Mouse (Mus musculus): ENCODE measurements around the gene Smyd5.

The Smyd5 gene

DNA sequence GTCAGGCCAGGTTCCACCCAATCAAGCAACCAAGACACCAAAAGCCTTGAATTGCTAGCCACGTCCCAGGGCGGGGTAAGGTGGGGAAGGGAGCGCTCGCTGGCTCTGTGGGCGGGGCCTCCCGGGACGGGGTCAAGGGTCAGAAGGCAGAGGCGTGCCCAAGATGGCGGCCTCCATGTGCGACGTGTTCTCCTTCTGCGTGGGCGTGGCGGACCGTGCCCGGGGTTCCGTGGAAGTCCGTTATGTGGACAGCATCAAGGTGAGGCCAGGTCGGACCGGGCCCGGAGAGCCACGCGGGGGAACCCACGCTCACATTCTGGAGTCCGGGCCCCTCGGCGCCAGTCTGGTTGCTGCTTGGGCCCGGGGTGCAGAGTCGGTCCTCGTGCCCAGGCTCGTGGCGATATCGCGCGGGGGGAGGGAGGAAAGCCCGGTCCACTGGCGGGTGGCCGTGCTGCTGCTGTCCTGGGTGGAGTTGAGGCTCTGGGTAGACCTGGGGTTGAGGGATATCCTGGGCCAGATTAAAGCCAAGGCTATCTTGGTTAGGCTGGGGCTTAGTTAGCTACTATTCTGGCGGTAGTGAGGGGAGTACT is at the start of gene Smyd5:
Gene Smyd5 (plus strand): TSS at position 148 of the 590 bp plus-strand sequence.
- DNase-seq (ENCODE audit: low spot score) = peak; percentile 83

DNA sequence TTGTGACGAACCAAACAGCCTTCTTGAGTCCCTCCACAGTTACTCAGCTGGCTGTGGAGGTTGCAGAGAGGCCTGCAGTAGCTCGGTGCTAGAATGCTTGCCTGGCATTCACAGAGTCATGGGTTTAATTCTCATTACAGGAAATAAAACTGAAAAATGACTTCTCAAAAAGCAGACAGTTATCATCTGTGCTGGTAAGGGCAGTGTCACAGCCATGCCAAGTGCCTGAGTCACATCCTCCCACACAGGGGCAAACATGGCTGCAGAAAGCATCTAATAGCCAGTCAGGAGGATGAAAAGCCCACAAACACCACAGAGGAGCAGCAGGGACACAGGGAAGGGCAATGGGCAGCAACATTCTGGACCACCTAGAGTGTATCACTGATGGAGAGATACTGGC is 49.0 kb upstream of the Smyd5 start:
- DNase-seq (ENCODE audit: low spot score) = no peak

DNA sequence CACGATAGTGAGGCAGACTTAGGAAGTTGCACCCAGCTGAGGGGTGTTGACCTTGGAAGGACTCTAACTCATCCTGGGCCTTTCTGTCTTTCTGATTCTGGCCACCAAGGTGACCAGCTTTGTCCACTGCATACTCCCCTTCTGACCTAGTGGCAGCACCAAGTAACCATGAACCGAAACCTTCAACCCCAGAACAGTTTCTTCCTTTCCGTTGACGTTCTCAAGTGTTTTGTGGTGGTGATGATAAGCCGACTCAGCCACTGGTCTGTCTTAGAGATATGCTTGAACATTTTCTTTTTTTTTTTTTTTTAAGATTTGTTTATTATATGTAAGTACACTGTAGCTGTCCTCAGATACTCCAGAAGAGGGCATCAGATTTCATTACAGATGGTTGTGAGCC is 43.2 kb upstream of the Smyd5 start:
- DNase-seq (ENCODE audit: low spot score) = no peak

DNA sequence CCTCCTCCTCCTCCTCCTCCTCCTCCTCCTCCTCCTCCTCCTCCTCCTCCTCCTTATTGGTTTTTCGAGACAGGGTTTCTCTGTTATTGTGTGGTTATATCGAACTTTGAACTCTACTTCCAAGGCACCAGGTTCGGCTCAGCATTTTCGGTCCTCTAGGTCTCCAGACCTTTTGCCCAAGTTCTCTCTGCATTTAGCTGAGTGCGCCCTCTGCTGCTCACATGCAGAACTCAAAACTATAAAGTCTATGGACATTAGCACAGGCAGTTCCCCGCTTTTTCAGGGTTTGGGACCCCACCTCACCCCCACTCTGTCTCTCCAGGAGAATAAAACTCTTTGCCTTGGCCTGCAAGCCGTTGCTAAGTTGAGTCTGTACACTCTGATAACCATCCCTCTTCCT is 40.0 kb upstream of the Smyd5 start:
- peak; percentile 64 for DNase-seq (ENCODE audit: low spot score)

DNA sequence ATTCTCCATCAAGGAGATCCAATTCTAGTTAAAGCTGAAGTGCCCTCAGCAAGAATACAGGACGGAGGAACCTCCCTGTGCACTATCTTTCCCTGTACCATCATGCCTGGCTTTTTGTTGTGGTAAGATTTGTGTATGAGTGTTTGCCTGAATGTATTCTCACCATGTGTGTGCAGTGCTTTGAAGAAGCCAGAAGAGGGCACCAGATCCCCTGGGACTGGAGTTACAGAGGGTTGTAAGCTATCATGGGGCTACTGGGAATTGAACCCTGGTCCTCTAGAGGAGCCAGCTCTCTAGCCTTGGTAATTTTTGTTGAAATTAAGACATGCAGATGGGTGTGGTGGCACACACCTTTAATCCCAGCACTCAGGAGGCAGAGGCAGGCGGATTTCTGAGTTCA is 36.4 kb upstream of the Smyd5 start:
- DNase-seq (ENCODE audit: low spot score) = no peak

DNA sequence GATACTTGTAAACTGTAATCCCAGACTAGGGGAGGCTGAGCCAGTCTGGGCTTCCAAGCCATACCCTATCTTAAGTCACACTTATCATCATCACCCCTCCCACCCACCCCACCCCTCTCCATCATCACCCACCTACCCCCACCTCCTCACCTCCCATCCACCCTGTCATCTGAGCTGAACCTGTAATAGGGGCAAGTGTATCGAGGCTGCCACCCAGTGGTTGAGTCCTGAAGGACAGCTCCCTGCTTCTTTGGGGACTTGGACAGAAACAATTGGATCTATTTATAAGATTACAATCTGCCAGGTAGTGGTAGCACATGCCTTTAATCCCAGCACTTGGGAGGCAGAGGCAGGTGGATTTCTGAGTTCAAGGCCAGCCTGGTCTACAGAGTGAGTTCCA is 34.6 kb upstream of the Smyd5 start:
- DNase-seq (ENCODE audit: low spot score) = no peak

DNA sequence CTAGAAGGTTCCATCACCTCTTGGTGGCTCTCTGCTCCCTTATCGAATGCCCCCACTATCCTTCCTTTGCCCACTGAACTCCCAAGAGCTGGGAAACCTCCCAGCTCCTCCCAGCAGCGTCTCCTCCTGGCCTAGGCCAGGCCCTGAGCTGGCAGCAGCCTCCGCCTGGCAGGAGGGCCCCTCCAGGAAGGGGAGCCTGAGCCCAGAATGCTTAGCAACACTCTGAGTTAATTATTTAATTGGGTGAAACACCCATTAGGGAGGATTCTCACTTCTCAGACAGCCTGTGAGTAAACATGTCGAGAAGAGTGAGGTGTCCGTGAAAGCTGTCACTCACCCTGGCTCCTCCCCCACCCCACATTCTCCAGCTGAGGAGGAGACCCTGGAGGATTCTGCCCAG is 32.1 kb upstream of the Smyd5 start:
- peak; percentile 31 for DNase-seq (ENCODE audit: low spot score)

DNA sequence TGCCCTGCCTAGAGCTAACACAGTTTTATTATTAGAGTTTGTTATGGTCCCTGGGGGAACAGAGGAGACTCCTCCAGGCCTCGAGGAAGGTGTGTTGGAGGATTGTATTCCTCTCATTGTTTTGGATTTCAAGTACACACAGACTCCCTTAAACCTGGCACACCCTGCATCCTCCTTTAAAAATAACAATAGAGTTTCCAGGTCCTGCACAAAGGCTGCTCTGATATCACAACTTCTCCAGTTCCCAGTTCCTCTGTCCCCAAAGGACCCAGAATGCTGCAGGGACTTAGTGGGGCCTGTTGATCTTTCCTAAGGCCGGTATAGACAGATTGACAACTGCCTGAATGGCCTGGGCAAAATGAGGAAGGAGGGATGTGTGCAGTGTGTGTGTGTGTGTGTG is 29.2 kb upstream of the Smyd5 start:
- no peak for DNase-seq (ENCODE audit: low spot score)

DNA sequence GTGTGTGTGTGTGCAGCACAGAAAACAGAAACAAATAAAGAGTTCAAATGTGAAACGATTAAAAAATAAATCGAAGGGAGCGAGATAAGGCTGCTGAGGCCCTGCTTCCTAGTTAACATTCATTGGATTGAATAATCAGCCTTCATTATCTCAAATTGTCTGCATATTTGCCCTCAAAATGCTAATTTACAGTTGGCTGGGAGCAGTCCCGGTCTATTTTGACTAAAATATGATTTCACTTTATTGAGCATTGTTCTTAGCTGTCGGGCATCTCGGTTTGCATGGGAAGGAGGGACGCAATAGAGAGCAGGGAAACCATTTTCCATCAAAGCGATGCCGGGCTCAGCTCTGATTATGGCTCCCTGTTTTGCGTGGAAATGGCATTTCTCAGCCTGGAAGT is 28.8 kb upstream of the Smyd5 start:
- no peak for DNase-seq (ENCODE audit: low spot score)

DNA sequence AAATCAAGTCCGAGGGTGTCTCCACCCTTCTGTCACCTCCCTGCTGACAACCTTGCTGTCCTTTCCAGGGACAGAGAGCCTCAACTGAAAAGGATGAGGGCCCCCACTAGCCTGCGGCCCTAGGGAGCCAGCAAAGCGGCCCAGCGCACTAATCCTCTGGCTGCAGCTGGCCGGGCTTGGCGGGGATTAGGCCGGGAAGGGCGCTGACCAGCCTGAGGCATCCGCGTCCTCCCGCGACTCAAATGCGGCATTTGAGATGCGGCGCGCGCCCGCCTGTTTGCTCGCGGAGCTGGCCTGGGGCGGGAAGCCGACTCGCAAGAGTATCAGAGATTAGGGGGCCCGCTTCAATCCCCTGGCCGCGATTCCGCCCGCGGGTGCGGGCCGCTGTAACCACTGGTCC is 22.8 kb upstream of the Smyd5 start:
- DNase-seq (ENCODE audit: low spot score) = no peak

DNA sequence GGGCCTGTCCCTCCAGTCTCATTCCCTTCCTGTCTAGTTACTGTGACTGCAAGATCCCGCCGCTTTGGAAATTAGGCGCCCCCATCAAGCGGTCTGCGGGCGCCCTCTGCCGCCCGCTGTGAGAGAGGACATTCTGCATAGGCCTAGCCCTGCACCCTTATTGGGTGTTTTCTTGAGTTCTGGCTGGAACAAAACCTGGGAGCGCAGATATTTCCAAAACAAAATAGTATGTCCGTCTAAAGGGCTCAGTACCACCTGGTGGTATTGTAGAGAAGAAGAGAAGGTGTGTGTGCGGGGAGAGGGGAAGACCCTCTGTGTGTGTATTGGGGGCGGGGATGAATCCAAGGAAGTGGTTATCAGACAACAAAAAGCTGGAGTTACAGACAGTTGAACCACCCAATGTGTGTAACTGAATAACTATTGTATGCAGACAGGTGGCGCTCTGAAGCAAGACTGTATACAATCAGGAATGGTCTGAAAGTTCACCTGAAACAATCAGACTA is 21.0 kb upstream of the Smyd5 start:
- peak; percentile 82 for DNase-seq (ENCODE audit: low spot score)

DNA sequence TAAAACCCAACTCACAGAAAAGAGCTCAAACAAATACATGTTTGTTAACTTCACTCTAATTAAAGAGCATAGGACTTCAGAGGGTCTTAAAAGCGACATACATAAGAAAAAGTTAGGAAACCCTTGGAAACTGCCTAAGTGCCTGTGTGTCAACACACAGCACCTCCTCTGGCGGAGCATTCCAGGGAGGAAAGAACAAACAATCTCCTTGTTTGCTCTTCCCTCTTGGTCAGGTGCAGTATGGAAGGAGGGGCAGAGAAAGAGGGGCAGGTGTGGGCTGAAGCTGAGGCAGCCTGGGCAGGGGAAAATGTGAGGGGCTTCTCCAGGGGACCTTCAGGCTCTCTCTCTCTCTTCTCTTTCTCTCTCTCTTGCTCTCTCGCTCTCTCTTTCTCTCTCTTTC is 16.0 kb upstream of the Smyd5 start:
- no peak for DNase-seq (ENCODE audit: low spot score)

DNA sequence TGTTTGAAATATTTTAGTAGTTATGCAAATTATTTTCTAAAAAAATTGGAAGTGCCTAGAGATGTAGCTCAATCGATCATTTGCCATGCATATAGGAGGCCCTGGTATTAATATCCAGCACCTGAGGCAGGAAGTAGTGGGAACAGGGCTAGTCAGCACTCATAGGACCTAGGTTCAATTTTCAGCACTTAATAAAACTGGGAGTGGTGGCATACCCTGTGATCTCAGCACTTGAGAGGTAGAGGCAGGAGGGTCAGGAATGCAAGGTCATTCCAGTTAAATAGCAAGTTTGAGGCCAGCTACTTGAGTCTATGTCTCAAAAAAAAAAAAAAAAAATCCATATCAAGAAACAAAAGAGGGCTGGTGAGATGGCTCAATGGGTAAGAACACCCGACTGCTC is 12.6 kb upstream of the Smyd5 start:
- no peak for DNase-seq (ENCODE audit: low spot score)

DNA sequence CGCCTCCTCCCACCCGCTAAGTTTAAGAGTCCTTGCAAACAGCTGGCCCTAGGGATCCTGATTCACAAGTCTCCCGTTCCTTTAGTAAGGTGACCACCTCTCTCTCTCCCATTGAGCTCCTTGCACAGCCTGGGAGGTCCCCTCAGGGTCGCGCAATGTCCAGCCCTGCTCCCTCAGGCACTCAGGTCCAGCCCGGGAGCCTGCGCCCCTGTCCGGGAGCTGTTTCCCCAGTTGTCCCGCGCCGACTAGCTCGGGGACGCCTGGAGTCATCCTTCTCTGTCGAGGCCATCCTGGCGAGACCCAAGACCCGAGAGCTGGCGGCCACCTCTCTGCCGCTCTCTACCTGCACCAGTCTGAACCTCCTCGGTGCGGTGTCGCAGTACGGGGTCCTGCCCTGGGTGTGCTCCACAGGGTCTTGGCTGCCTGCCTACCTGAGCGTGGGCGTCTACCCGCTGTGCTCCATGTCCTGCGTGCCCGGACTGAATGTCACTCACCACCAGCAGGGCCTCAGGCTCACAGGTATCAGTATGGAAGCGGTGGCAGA is 7.9 kb upstream of the Smyd5 start, which contains the start of gene Noto:
Gene Noto (plus strand): TSS at position 51 of the 544 bp plus-strand sequence.
- DNase-seq (ENCODE audit: low spot score) = no peak

DNA sequence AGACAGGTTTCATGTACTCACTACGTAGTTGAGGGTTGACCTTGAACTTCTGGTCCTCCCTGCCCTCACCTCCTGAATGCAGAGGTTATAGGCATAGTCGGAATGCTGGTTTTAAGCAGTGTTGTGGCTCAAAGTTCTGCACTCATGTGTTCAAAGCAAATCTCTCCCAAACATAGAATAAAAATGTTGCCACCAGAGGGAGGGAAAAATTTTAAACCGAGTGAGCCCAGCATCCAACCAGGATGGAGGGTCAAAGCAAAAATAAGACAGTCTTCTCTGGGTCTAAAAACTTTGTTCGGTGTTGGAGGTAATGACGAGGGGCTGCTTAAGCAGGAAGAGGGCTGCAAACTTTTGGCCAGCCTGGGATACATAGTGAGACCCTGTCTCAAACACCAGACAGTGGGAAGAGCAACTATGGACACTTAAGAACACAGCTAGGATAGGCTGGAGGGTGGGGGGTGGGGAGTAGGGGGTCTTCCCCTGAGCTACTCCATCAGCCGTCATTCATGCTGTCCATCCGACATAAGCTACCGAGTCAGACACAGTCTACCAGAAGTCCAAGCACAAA is 431 bp upstream of the Smyd5 start:
- DNase-seq (ENCODE audit: low spot score) = no peak

DNA sequence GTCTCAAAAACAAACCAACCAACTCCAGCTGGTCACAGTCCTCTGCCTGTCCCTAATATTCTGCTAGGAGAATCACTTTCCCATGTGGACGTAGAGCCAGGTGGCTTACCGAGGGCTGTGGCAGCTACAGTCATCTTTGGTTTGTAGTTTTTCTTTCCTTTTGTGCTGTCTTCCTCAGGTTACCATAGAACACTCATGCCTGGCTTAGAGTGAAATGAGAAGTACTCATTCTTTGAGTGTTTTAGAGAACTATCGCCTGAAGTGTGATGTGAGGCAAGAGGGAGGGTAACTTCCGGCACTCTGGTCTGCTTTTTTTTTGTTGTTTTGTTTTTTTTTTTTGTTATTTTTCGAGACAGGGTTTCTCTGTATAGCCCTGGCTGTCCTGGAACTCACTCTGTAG is 2.1 kb downstream of the Smyd5 start:
- DNase-seq (ENCODE audit: low spot score) = no peak

DNA sequence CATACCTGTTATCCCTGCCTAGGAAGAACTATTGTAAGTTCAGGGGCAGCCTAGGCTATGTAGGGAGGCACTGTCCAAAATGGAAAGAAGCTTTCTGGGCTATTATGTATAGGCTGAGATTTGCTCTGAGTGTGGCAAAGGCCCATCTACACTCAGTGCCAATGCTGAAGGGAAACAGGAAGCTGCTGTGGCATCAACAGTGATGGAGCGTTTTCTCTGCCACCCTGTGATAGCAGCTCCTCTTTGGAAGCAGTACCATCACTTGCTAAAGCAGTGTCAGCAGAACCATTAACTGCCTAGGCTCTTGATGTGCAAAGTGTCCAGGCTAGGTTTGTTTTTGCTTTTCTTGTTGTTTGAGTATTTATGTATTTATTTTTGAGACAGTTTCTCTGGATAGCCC is 4.4 kb downstream of the Smyd5 start:
- DNase-seq (ENCODE audit: low spot score) = no peak

DNA sequence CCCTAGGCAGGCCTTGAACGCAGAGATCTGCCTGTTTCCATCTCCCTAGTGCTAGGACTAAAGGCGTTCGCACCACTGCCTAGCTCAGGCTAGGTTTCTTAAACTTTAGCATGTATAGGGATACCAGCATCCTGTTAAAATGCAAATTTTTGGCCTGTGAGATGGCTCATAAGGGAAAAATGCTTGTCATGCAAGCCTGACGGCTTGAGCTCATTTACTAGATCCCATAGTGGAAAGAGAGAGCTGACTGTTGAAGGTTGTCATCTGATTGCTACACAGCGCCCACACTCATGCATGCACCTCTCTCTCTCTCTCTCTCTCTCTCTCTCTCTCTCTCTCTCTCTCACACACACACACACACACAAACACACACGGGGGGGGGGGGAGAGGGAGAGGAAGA is 4.8 kb downstream of the Smyd5 start:
- DNase-seq (ENCODE audit: low spot score) = no peak

DNA sequence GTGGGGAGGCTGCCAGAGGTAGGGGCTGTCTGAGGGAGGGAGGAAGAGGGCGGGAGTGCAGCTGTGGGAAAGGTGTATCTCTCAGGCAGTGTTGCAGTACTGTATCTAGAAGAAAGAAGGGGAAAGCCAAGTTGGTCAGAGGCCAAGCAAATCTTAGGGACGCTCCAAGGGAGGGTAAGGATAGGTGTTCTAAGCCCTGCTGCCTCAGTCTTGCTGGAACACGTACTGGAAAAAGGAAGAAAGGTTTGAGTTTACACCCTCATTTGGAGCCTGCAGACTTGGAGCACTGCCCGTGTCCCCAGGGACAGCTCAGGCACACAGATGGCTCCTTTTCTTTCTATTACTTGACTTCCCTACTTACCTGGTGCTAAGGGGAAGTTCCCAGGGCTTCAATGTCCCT is 9.4 kb downstream of the Smyd5 start:
- DNase-seq (ENCODE audit: low spot score) = peak; percentile 13

DNA sequence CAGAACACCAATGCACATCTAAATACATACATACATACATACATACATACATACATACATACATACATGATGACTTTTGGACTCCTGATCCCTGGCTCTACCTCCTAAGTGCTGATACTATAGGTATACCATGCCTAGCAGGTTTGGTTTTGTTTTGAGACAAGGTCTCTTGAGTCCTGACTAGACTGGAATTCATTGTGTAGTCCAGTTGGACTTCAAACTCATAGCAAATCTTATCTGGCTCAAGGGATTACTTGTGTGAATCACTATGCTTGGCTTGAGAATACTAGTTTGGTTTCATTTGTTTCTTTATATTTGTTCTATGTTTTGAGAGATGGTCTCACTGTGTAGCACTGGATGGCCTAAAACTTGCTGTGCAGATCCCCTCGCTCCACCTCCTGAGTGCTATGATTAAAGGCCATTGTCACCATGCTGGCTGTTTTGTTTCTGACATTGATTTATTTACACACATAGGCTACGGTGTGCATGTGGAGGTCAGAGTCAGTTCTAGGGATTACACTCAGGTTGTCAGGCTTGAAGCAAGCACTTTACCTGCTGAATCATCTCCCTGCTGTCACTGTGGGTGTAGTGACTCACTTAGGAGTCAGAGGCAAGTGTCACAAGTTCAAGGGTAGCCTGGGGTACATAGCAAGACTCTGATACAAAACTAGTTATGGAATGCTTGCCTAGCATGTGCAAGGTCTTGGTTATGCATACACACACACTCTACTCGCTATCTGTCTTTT is 11.9 kb downstream of the Smyd5 start:
- no peak for DNase-seq (ENCODE audit: low spot score)

DNA sequence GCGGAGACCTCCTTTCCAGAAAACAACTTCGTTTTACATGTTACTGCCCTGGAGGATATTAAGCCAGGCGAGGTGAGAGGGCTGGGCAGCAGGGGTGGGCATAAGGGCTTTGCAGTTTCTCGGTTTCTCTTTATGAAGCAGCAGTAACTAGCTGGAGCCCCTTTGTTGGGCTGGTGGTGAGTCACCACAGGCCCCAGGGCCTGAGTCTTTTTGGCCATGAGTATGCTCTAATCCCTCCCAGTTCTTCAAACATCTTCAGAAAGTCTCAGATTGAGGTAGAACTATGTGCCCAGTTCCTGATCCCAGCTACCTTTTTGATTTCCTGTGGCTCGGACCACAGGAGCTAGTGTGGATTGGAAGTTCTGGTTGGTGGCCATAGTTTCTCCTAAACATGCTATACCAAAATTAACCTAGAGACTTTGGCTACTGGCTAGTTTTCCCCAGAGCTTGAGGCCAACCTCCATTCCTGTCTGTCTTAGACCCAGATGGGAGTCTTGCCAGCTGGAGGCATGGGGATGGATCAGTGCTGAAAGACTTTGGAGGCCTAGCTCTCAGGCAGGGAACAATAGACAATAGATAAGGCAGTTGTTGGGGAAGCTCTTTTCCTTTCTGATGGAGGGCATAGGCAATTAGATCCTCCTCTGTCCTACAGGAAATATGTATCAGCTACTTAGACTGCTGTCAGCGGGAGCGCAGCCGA is 12.6 kb downstream of the Smyd5 start:
- no peak for DNase-seq (ENCODE audit: low spot score)

DNA sequence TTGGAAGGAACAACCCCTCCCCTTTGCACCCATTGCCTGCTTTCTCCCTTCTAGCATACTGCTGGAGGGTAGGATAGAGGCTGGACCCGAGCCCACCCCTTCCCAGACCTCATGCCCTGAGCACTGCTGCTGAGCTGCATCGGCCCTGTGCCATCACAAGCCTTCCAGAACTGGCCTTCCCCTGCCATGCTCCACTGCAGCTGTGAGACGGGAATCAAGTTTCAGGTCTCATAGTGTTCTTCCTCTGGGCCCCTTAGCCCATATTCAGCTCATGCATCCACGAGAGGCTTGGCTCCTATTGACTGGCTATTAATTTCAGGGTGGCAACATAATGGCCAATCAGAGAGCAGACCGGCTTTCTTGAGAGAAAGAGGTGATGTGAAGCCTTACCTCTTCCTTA is 13.5 kb downstream of the Smyd5 start:
- no peak for DNase-seq (ENCODE audit: low spot score)

DNA sequence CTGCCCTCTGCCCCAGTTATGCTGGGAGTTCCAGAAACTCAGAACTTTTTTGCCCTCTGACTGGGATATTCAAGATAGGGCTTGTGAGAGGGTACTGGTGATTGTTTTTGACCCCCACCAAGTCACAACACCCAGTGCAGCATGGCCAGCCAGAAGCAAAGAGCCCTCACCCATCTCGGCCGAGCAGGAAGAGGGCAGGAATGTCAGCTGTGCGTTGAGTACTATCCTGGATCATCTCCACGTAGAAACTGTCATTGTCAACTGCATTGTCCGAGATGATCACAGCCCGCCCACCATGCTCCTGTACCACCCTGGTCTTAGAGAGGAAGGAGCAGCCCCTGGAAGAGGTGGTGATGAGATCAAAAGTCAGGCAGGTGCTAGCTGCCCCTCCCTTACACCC is 15.6 kb downstream of the Smyd5 start:
- DNase-seq (ENCODE audit: low spot score) = no peak
